Mouse (Mus musculus) erythroblast, adult 5-6 weeks (primary cell): Measurements from ENCODE around the gene Inip. TPM values are rescaled to one million over a fixed set of nuclear protein-coding genes. Genes with fewer than 3 reads are reported as not detected.

Experiments
- ATAC-seq: replicated peaks from 2 replicates; pipeline ENCODE4 v1.8.0; 2016; ENCODE audit warnings: moderate number of reproducible peaks, mild to moderate bottlenecking, moderate TSS enrichment, inconsistent platforms; ENCODE audit not compliant: poor library complexity, low FRiP score, severe bottlenecking
- total RNA-seq, 2 experiments: library from RNA; stranded (forward) in 1 of 2; stranded (reverse) in 1 of 2; fragments of 150-400 nt in 1 of 2; fragments of 200-764, 138-1000 nt in 1 of 2; gene quantifications; 2 replicates each; pipeline versions ENCODE4 v1.2.3 to v1.2.4; 2015 to 2017; ENCODE audit warnings: low replicate concordance in 2 of 2

Inip gene
- total RNA-seq, 2 experiments from 2014 or later = 11.1 to 14.1 TPM

GRCm38 (mm10) chr4:59783685-59784279 is 17.6 kb downstream of the Inip start:
- ATAC-seq = peak; percentile 98

- ATAC-seq = no peak; the same call in 1 of the 2 replicates
These were observed 18.3 kb downstream of the Inip start for GRCm38 (mm10) chr4:59782853-59783684.

- no peak for ATAC-seq
These were observed 20.8 kb downstream of the Inip start for GRCm38 (mm10) chr4:59780568-59780967.

GRCm38 (mm10) chr4:59777828-59778227 is 23.6 kb downstream of the Inip start:
- no peak for ATAC-seq

- ATAC-seq = no peak
These were observed 29.1 kb downstream of the Inip start for GRCm38 (mm10) chr4:59772171-59772879.

GRCm38 (mm10) chr4:59767717-59768116 is 33.7 kb downstream of the Inip start:
- no peak for ATAC-seq

- ATAC-seq = no peak
These were observed 35.9 kb downstream of the Inip start for GRCm38 (mm10) chr4:59765385-59766005.

GRCm38 (mm10) chr4:59764950-59765349 is 36.4 kb downstream of the Inip start:
- no peak for ATAC-seq

GRCm38 (mm10) chr4:59761365-59761729 is 40.0 kb downstream of the Inip start:
- no peak for ATAC-seq

- ATAC-seq = no peak
These were observed 40.6 kb downstream of the Inip start for GRCm38 (mm10) chr4:59760636-59761364.

GRCm38 (mm10) chr4:59760016-59760415 is 41.4 kb downstream of the Inip start:
- ATAC-seq = no peak

GRCm38 (mm10) chr4:59757452-59758435 is 43.6 kb downstream of the Inip start:
- no peak for ATAC-seq

- no peak for ATAC-seq
These were observed 44.9 kb downstream of the Inip start for GRCm38 (mm10) chr4:59756332-59757082.

- no peak for ATAC-seq
These were observed 47.8 kb downstream of the Inip start for GRCm38 (mm10) chr4:59753491-59754140.

- ATAC-seq = no peak
These were observed 61.5 kb downstream of the Inip start for GRCm38 (mm10) chr4:59739882-59740281.

GRCm38 (mm10) chr4:59739321-59739720 is 62.1 kb downstream of the Inip start:
- ATAC-seq = no peak

GRCm38 (mm10) chr4:59731544-59731943 is 69.8 kb downstream of the Inip start:
- no peak for ATAC-seq
